Mouse (Mus musculus) small intestine, adult 2 months (tissue): ENCODE measurements around the gene Abtb2. TPM values are rescaled to one million over a fixed set of nuclear protein-coding genes. Genes with fewer than 3 reads are reported as not detected.

Experiments used
- H3K27ac ChIP-seq: fragments of 200-500 bp; 2 replicates; pipeline ENCODE4 v1.5.1; 2012; ENCODE audit warnings: low read depth, low read length, control low read depth, inconsistent platforms; ENCODE audit not compliant: insufficient read depth
- H3K27me3 ChIP-seq: fragments of 200-500 bp; 2 replicates; pipeline ENCODE4 v1.6.1; 2012; ENCODE audit warnings: mild to moderate bottlenecking, moderate library complexity, low read length, inconsistent platforms; ENCODE audit not compliant: control insufficient read depth, insufficient read depth
- H3K36me3 ChIP-seq: fragments of 200-500 bp; 2 replicates; pipeline ENCODE4 v1.6.1; 2012; ENCODE audit warnings: mild to moderate bottlenecking, low read length, control low read depth, inconsistent platforms; ENCODE audit not compliant: control insufficient read depth, insufficient read depth
- H3K4me1 ChIP-seq: fragments of 200-500 bp; 2 replicates; pipeline ENCODE4 v1.6.1; 2012; ENCODE audit warnings: low read length, inconsistent platforms, mixed read lengths; ENCODE audit not compliant: control insufficient read depth, insufficient read depth, insufficient read length
- H3K4me3 ChIP-seq: fragments of 200-500 bp; 2 replicates; pipeline ENCODE4 v1.5.1; 2012; ENCODE audit warnings: low read depth, mild to moderate bottlenecking, control low read depth, inconsistent platforms, low read length, moderate library complexity
- CTCF ChIP-seq: fragments of 200-500 bp; IDR thresholded peaks from 2 replicates; pipeline ENCODE4 v1.5.1; 2012; ENCODE audit warnings: low read depth, mild to moderate bottlenecking, control low read depth, inconsistent platforms, low read length, moderate library complexity, mixed read lengths; ENCODE audit not compliant: insufficient replicate concordance, insufficient read length; ENCODE audit errors: extremely low read depth
- POLR2A ChIP-seq: fragments of 200-500 bp; IDR thresholded peaks from 2 replicates; pipeline ENCODE4 v1.6.1; 2012; ENCODE audit warnings: low read depth, mild to moderate bottlenecking, control low read depth, inconsistent platforms, low read length, moderate library complexity
- WGBS: fragments of 180-500 bp; shearing (Covaris S2); methylation state at CpG from one replicate; pipeline ENCODE4 v1.1.7; 2018; 5-methylcytosine and 5-hydroxymethylcytosine counted together
- polyA plus RNA-seq: library from polyadenylated mRNA; depleted of rRNA; stranded (reverse); fragments of >200 nt; gene quantifications from 2 replicates; pipeline ENCODE4 v1.2.3, GENCODE M21; 2012

The Abtb2 gene
- polyA plus RNA-seq, 1 experiment: 2.7 TPM

DNA sequence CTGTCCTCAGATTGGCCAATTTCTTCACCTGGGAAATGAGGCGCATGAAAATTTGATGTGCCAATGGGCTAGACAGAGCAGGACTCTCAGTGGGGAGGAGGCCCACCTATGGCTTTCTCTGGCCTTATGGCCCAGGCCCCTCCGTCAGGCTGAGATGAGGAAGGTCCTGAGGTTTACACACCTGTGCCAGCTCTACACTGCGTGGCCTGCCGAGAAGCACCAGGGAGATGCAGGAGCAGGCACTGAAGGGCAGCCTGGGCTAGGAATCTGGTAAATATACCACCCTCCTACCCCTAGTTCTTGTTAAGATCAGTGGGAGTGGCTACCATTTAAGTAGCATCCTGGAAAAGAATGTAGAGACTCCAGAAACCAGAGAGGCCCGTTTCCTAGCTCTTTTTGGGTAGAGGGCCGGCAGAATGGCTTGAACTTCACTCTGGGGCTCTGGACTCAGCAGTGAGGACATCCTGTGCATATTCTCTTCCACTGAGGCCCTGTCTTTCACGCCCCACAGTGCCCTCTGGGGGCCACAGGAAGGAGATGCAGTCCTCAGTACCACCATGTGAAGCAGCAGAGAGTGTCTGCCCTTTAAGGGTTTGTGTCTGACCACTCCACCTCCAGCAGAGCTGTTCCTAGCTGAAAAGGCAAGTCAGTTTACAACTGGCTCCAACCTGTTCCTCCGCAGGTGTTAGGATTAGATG lies 152.6 kb downstream of the Abtb2 start:
- H3K4me1 ChIP-seq: peaks cover 5% of the 10 kb centered on the region
- 63% methylated on average over 8 of the region's 8 CpGs for WGBS
- H3K27me3 ChIP-seq: no peaks in the 10 kb centered on the region
- H3K36me3 ChIP-seq: peaks cover 11% of the 10 kb centered on the region
- no peak overlapping the region for H3K27ac ChIP-seq
- peak; percentile 85; the same call in 1 of the 2 replicates for TF ChIP-seq CTCF
- TF ChIP-seq POLR2A: no peak
- H3K4me3 ChIP-seq: no peak overlapping the region

DNA sequence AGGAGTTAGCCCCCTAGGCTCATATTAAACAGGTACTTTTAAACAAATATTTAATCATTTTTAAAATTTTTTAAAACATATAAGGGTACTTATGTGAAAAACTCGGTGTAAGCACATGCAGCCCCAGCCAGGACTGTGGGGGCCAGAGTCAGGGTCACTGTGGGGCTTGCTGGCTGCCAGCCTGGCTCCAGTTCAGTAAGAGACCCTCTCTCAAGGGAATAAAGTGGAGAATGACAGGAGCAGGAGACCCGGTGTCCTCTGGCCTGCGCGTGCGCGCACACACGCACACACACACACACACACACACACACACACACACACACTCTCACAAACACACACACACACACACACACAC lies 153.2 kb downstream of the Abtb2 start:
- H3K27me3 ChIP-seq: no peaks in the 10 kb centered on the region
- 93% methylated on average over 7 of the region's 7 CpGs for WGBS

DNA sequence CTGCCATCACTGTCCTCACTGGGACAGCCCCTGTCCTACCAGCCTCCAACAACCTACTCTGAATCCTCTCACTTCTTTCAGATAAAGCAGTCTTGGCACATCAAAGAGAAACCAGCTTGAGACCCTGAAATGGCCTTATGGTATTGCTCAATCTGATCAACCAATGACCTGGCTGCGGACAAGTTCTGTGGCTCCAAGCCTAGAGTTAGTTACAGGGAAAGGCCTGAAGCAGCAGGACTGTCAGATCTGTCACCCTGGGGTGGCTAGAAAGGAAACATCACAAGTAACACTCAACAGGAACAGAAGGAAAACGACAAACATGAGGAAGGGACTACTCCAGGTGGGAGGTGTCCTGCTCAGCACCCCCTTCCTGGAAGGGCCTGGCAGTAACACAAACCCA lies 158.4 kb downstream of the Abtb2 start:
- TF ChIP-seq CTCF: no peak
- no peak for TF ChIP-seq POLR2A
- peaks cover 41% of the 10 kb centered on the region for H3K36me3 ChIP-seq
- WGBS: 81% methylated on average over 2 of the region's 2 CpGs

More for the DNA sequence above, 153.2 kb downstream of the Abtb2 start:
- TF ChIP-seq CTCF (no peak), POLR2A (no peak)
- peaks cover 2% of the 10 kb centered on the region; the same call in 1 of the 2 replicates for H3K4me1 ChIP-seq
- H3K36me3 ChIP-seq: peaks cover 14% of the 10 kb centered on the region
- H3K4me3 ChIP-seq: no peak overlapping the region
- H3K27ac ChIP-seq: no peak overlapping the region

DNA sequence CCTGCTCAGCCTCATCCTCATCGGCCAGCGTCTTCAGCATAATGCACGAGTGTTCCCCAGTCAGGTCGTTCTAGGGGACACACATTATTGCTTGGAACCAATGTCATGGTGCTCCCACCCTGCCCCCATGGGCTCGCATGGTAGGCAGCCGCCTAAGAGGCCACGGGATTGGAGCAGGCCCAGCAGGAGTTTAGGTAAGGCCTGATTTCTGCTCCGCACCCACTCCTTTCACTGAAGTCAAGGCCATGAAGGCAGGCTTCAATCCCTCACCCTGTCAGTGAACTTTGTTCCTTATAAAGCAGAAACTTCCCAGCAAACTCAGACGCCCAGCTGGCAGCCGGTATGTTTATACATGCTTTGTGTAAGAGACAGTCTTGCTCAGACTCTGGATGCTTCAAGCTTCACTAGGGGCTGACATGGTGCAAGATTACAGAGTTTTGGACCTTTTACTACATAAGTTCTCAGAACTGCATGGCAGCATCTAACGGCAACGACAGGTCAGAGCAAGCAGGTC lies 162.0 kb downstream of the Abtb2 start:
- Histone ChIP-seq H3K4me3 (no peak overlapping the region), H3K27me3 (no peaks in the 10 kb centered on the region), H3K4me1 (no peaks in the 10 kb centered on the region), H3K36me3 (peaks cover 43% of the 10 kb centered on the region), H3K27ac (peak overlapping the region; percentile 14; the same call in 1 of the 2 replicates)
- TF ChIP-seq POLR2A: no peak
- no peak for TF ChIP-seq CTCF
- WGBS: 76% methylated on average over 12 of the region's 12 CpGs

More for the DNA sequence above, 158.4 kb downstream of the Abtb2 start:
- Histone ChIP-seq H3K27me3 (no peaks in the 10 kb centered on the region), H3K27ac (no peak overlapping the region), H3K4me1 (no peaks in the 10 kb centered on the region), H3K4me3 (no peak overlapping the region)

DNA sequence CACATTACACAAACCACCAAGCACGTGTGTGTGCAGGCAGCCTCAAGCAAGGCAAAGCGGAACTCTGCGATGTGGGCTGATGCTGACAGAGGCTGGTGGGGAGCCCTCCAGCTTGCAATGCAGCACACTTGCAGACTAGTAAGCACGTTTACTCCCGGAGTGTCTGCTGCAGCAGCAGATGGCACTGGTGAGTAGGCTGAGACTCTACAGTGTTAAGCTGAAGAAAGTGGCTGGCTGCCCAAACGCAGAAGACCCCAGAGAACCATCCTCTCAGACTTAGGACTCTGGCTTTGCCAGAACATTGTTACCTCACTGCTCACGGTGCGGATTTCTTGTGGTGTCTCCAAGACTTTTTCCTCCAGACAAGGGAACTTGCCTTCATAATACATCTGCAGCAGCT lies 164.9 kb downstream of the Abtb2 start:
- no peaks in the 10 kb centered on the region for H3K4me1 ChIP-seq
- WGBS: 87% methylated on average over 8 of the region's 8 CpGs
- H3K4me3 ChIP-seq: no peak overlapping the region
- peaks cover 43% of the 10 kb centered on the region for H3K36me3 ChIP-seq
- H3K27me3 ChIP-seq: no peaks in the 10 kb centered on the region
- H3K27ac ChIP-seq: no peak overlapping the region
- TF ChIP-seq CTCF (no peak), POLR2A (no peak)

DNA sequence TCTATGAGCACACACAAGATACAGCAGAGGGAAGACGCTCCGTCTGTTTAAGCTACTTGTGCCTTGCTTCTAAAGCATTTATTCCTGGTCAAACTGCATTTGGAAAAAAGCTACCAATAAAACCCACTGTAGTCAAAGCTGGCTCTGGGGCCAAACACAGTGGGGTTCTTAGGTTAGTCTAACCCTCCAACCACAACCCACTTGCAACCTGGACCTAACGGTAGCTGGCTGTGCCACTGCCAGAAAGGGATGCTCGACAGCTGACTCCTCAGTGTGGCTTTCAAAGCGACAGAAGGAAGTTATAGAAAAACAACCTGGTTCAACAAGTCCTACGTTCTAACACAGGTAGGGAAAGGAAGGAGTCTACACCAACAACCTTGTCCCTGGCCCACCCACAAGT lies 165.3 kb downstream of the Abtb2 start:
- no peak for TF ChIP-seq CTCF
- TF ChIP-seq POLR2A: no peak
- no peak overlapping the region for H3K27ac ChIP-seq
- H3K4me1 ChIP-seq: no peaks in the 10 kb centered on the region
- no peaks in the 10 kb centered on the region for H3K27me3 ChIP-seq
- H3K4me3 ChIP-seq: no peak overlapping the region
- WGBS: 92% methylated on average over 6 of the region's 6 CpGs
- peaks cover 41% of the 10 kb centered on the region for H3K36me3 ChIP-seq

DNA sequence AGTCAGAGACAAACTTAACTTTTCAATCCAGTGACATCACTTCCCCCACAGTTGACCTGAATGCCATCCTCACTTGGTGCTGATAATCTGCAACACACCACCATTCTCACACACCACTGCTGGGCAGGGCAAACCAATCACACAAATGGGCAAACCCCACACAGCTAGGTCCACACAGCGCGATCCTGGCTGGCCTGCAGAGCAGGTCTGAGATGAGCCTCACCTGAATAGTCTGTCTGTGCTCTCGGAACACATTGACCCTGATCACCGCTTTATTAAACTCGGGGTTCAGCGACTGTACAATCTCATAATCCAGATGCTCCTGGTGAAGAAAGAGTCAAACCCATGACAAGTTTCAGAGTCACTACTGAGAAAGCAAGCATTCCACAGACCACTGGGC lies 176.7 kb downstream of the Abtb2 start:
- Histone ChIP-seq H3K27ac (no peak overlapping the region), H3K27me3 (no peaks in the 10 kb centered on the region), H3K36me3 (peaks cover 17% of the 10 kb centered on the region), H3K4me3 (no peak overlapping the region), H3K4me1 (no peaks in the 10 kb centered on the region)
- no peak for TF ChIP-seq POLR2A
- no peak for TF ChIP-seq CTCF
- WGBS: 97% methylated on average over 6 of the region's 6 CpGs
